Mouse (Mus musculus): ENCODE data around the gene H2al1m. TPM values are rescaled to one million over a fixed set of nuclear protein-coding genes. Genes with fewer than 3 reads are reported as not detected.

Gene H2al1m
- polyA plus RNA-seq, 1 experiment, result not detected

DNA sequence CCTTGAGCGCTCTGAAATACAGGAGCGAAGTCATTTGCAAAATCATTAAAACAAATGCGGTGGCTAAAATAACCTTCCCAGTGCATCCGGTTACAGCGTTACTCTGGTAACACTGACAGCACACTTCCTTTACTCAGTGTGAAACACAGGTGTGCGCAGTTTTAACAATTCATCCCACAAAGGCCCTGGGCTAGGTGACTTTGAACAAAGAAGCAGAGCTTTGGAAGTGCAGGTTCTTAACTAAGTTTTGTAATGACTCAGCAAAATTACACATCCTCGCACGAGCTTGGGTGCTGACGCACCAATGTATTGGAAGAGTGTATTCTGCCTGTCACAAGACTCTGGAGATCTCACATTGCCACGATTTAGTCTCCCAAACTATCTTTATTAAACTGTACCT lies 29.6 kb upstream of the H2al1m start:
- Histone ChIP-seq H3K4me3 (no peak overlapping the region), H3K27me3 (ENCODE audit: control insufficient read depth, insufficient read depth, insufficient read length) (no peaks in the 10 kb centered on the region), H3K36me3 (ENCODE audit: control insufficient read depth, insufficient read depth) (no peaks in the 10 kb centered on the region), H3K4me2 (ENCODE audit: low read depth) (no peak overlapping the region), H3K79me2 (ENCODE audit: control insufficient read depth, insufficient read depth) (no peaks in the 10 kb centered on the region), H3ac (ENCODE audit: control insufficient read depth, insufficient read length) (no peak overlapping the region)
- TF ChIP-seq MYOG (IDR thresholded peaks at IDR 0.05; ENCODE audit: control insufficient read depth in 1 of 3, insufficient read depth in 1 of 3, insufficient read length in 2 of 3, low read depth in 2 of 3) (no peak), SRF (IDR thresholded peaks at IDR 0.05; ENCODE audit: control insufficient read depth, insufficient read length, low read depth) (no peak), REST (IDR thresholded peaks at IDR 0.05; ENCODE audit: insufficient read depth, insufficient read length) (no peak), MAX (IDR thresholded peaks at IDR 0.05; ENCODE audit: low read depth) (no peak)

DNA sequence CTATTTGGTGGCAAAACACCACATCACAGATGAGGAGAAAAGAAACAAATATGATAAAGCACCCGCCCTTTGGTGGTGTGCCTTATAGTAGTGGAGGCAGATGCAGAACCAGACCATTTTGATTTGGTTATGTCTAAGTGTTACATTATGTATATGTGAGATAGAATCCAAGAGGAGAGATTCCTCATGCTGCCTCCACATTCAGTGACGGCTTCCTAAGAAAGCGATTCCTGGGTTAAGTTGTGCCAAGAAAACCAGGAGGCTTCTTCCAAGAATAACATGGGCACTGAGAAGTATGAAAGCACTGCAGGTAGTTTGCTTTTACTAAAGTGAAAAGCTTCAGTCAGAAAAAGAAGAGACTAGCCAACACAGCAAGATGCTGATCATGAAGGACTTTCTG lies 28.7 kb upstream of the H2al1m start:
- Histone ChIP-seq H3K27me3 (ENCODE audit: control insufficient read depth, insufficient read depth, insufficient read length) (no peaks in the 10 kb centered on the region), H3K36me3 (ENCODE audit: control insufficient read depth, insufficient read depth) (no peaks in the 10 kb centered on the region), H3ac (ENCODE audit: control insufficient read depth, insufficient read length) (no peak overlapping the region), H3K4me2 (ENCODE audit: low read depth) (no peak overlapping the region), H3K4me3 (no peak overlapping the region), H3K79me2 (ENCODE audit: control insufficient read depth, insufficient read depth) (no peaks in the 10 kb centered on the region)
- TF ChIP-seq USF1 (IDR thresholded peaks at IDR 0.05; ENCODE audit: low read depth) (no peak), TCF3 (IDR thresholded peaks at IDR 0.05; ENCODE audit: insufficient read length, low read depth) (no peak), MYOD1 (IDR thresholded peaks at IDR 0.05; ENCODE audit: control insufficient read depth in 1 of 3, insufficient read length in 2 of 3, low read depth in 2 of 3) (no peak), TCF12 (IDR thresholded peaks at IDR 0.05; ENCODE audit: insufficient read depth, poor library complexity, severe bottlenecking) (no peak), POLR2AphosphoS2 (IDR thresholded peaks at IDR 0.05; ENCODE audit: insufficient read length, low read depth) (no peak), MAX (IDR thresholded peaks at IDR 0.05; ENCODE audit: low read depth) (no peak)

- no peaks in the 10 kb centered on the region for H3K27me3 ChIP-seq (ENCODE audit: control insufficient read depth, insufficient read depth, insufficient read length)
- no peak within 1 kb of the TSS for H3K4me3 ChIP-seq
- no peaks in the 10 kb centered on the region for H3K36me3 ChIP-seq (ENCODE audit: control insufficient read depth, insufficient read depth)
- no peak within 1 kb of the TSS for H3ac ChIP-seq (ENCODE audit: control insufficient read depth, insufficient read length)
- no peaks in the 10 kb centered on the region for H3K79me2 ChIP-seq (ENCODE audit: control insufficient read depth, insufficient read depth)
- no peak within 1 kb of the TSS for H3K4me2 ChIP-seq (ENCODE audit: low read depth)
- no peak for TF ChIP-seq POLR2A (IDR thresholded peaks at IDR 0.05; ENCODE audit: insufficient read length, low read depth)
- no peak for TF ChIP-seq TCF3 (IDR thresholded peaks at IDR 0.05; ENCODE audit: insufficient read length, low read depth)
- TF ChIP-seq MAX (IDR thresholded peaks at IDR 0.05; ENCODE audit: low read depth), result no peak
- no peak for TF ChIP-seq CEBPB (IDR thresholded peaks at IDR 0.05; ENCODE audit: insufficient read depth, poor library complexity, severe bottlenecking)
- TF ChIP-seq E2F4 (IDR thresholded peaks at IDR 0.05; ENCODE audit: insufficient read depth), result no peak
- no peak for TF ChIP-seq MYOD1 (IDR thresholded peaks at IDR 0.05; ENCODE audit: control insufficient read depth in 1 of 3, insufficient read length in 2 of 3, low read depth in 2 of 3)
- TF ChIP-seq SRF (IDR thresholded peaks at IDR 0.05; ENCODE audit: control insufficient read depth, insufficient read length, low read depth), result no peak
- no peak for TF ChIP-seq POLR2AphosphoS2 (IDR thresholded peaks at IDR 0.05; ENCODE audit: insufficient read length, low read depth)
- TF ChIP-seq TCF12 (IDR thresholded peaks at IDR 0.05; ENCODE audit: insufficient read depth, poor library complexity, severe bottlenecking), result no peak
- TF ChIP-seq USF1 (IDR thresholded peaks at IDR 0.05; ENCODE audit: low read depth), result no peak
- no peak for TF ChIP-seq MYOG (IDR thresholded peaks at IDR 0.05; ENCODE audit: control insufficient read depth in 1 of 3, insufficient read depth in 1 of 3, insufficient read length in 2 of 3, low read depth in 2 of 3)
- TF ChIP-seq REST (IDR thresholded peaks at IDR 0.05; ENCODE audit: insufficient read depth, insufficient read length), result no peak
These were observed 26.8 kb upstream of the H2al1m start, which contains the start of gene Gm14862 for GRCm38 (mm10) chrX:9256766-9257165. TSS of gene Gm14862 (minus strand) at chrX:9256899.

GRCm38 (mm10) chrX:9257831-9258230 lies 25.7 kb upstream of the H2al1m start:
- no peak overlapping the region for H3ac ChIP-seq (ENCODE audit: control insufficient read depth, insufficient read length)
- H3K79me2 ChIP-seq (ENCODE audit: control insufficient read depth, insufficient read depth), result no peaks in the 10 kb centered on the region
- TF ChIP-seq MYOD1 (IDR thresholded peaks at IDR 0.05; ENCODE audit: control insufficient read depth in 1 of 3, insufficient read length in 2 of 3, low read depth in 2 of 3), result no peak
- no peak for TF ChIP-seq CEBPB (IDR thresholded peaks at IDR 0.05; ENCODE audit: insufficient read depth, poor library complexity, severe bottlenecking)
- no peak for TF ChIP-seq MAX (IDR thresholded peaks at IDR 0.05; ENCODE audit: low read depth)
- no peak for TF ChIP-seq TCF12 (IDR thresholded peaks at IDR 0.05; ENCODE audit: insufficient read depth, poor library complexity, severe bottlenecking)
- TF ChIP-seq E2F4 (IDR thresholded peaks at IDR 0.05; ENCODE audit: insufficient read depth), result no peak
- TF ChIP-seq MYOG (IDR thresholded peaks at IDR 0.05; ENCODE audit: control insufficient read depth in 1 of 3, insufficient read depth in 1 of 3, insufficient read length in 2 of 3, low read depth in 2 of 3), result no peak
- TF ChIP-seq TCF3 (IDR thresholded peaks at IDR 0.05; ENCODE audit: insufficient read length, low read depth), result no peak
- TF ChIP-seq REST (IDR thresholded peaks at IDR 0.05; ENCODE audit: insufficient read depth, insufficient read length), result no peak
- no peak for TF ChIP-seq USF1 (IDR thresholded peaks at IDR 0.05; ENCODE audit: low read depth)
- no peak for TF ChIP-seq POLR2A (IDR thresholded peaks at IDR 0.05; ENCODE audit: insufficient read length, low read depth)
- no peak for TF ChIP-seq SRF (IDR thresholded peaks at IDR 0.05; ENCODE audit: control insufficient read depth, insufficient read length, low read depth)
- TF ChIP-seq POLR2AphosphoS2 (IDR thresholded peaks at IDR 0.05; ENCODE audit: insufficient read length, low read depth), result no peak

GRCm38 (mm10) chrX:9259267-9259666 lies 24.3 kb upstream of the H2al1m start:
- H3K36me3 ChIP-seq (ENCODE audit: control insufficient read depth, insufficient read depth), result no peaks in the 10 kb centered on the region
- no peak overlapping the region for H3K4me2 ChIP-seq (ENCODE audit: low read depth)
- TF ChIP-seq MAX (IDR thresholded peaks at IDR 0.05; ENCODE audit: low read depth) (no peak), TCF3 (IDR thresholded peaks at IDR 0.05; ENCODE audit: insufficient read length, low read depth) (no peak), E2F4 (IDR thresholded peaks at IDR 0.05; ENCODE audit: insufficient read depth) (no peak), SRF (IDR thresholded peaks at IDR 0.05; ENCODE audit: control insufficient read depth, insufficient read length, low read depth) (no peak), REST (IDR thresholded peaks at IDR 0.05; ENCODE audit: insufficient read depth, insufficient read length) (no peak), POLR2AphosphoS2 (IDR thresholded peaks at IDR 0.05; ENCODE audit: insufficient read length, low read depth) (no peak), MYOG (IDR thresholded peaks at IDR 0.05; ENCODE audit: control insufficient read depth in 1 of 3, insufficient read depth in 1 of 3, insufficient read length in 2 of 3, low read depth in 2 of 3) (no peak), USF1 (IDR thresholded peaks at IDR 0.05; ENCODE audit: low read depth) (no peak), CEBPB (IDR thresholded peaks at IDR 0.05; ENCODE audit: insufficient read depth, poor library complexity, severe bottlenecking) (no peak), MYOD1 (IDR thresholded peaks at IDR 0.05; ENCODE audit: control insufficient read depth in 1 of 3, insufficient read length in 2 of 3, low read depth in 2 of 3) (no peak), TCF12 (IDR thresholded peaks at IDR 0.05; ENCODE audit: insufficient read depth, poor library complexity, severe bottlenecking) (no peak)

More at GRCm38 (mm10) chrX:9257831-9258230, 25.7 kb upstream of the H2al1m start:
- Histone ChIP-seq H3K4me2 (ENCODE audit: low read depth) (no peak overlapping the region), H3K4me3 (no peak overlapping the region), H3K36me3 (ENCODE audit: control insufficient read depth, insufficient read depth) (no peaks in the 10 kb centered on the region), H3K27me3 (ENCODE audit: control insufficient read depth, insufficient read depth, insufficient read length) (no peaks in the 10 kb centered on the region)

More at GRCm38 (mm10) chrX:9259267-9259666, 24.3 kb upstream of the H2al1m start:
- no peak overlapping the region for H3K4me3 ChIP-seq
- H3K27me3 ChIP-seq (ENCODE audit: control insufficient read depth, insufficient read depth, insufficient read length), result no peaks in the 10 kb centered on the region
- H3ac ChIP-seq (ENCODE audit: control insufficient read depth, insufficient read length), result no peak overlapping the region
- no peaks in the 10 kb centered on the region for H3K79me2 ChIP-seq (ENCODE audit: control insufficient read depth, insufficient read depth)
